Mouse (Mus musculus) MEL (cell line): ENCODE results near the gene Prr30.
"Not testable (repeated sequence)": the region's sequence is repeated elsewhere in the genome, so short reads cannot be mapped to it uniquely, and the experiment has no call there.

Source experiments
- BHLHE40 ChIP-seq: IDR thresholded peaks from 2 replicates; pipeline ENCODE4 v1.6.1; 2012; ENCODE audit warnings: low read depth, mild to moderate bottlenecking, inconsistent platforms, low read length, improper control_type of control experiment, borderline replicate concordance
- E2F4 ChIP-seq: IDR thresholded peaks from 2 replicates; pipeline ENCODE4 v1.6.1; 2011; ENCODE audit warnings: low read depth, low read length, improper control_type of control experiment, borderline replicate concordance
- MAFK ChIP-seq: IDR thresholded peaks from 2 replicates; pipeline ENCODE4 v1.6.1; 2011; ENCODE audit warnings: low read depth, mild to moderate bottlenecking, low read length, improper control_type of control experiment, borderline replicate concordance
- MAZ ChIP-seq: IDR thresholded peaks from 2 replicates; pipeline ENCODE4 v1.6.1; 2012; ENCODE audit warnings: low read depth, mild to moderate bottlenecking, inconsistent platforms, low read length, improper control_type of control experiment
- RAD21 ChIP-seq: IDR thresholded peaks from 2 replicates; pipeline ENCODE4 v1.6.1; 2011; ENCODE audit warnings: mild to moderate bottlenecking, low read depth, low read length, improper control_type of control experiment
- USF2 ChIP-seq, 2 experiments: IDR thresholded peaks; 2 replicates each; pipeline ENCODE4 v1.6.1; 2011 to 2012; ENCODE audit warnings: improper control_type of control experiment in 2 of 2, low read length in 2 of 2, borderline replicate concordance in 1 of 2, inconsistent platforms in 1 of 2, low read depth in 1 of 2, mild to moderate bottlenecking in 1 of 2; ENCODE audit not compliant: insufficient read depth in 1 of 2

- not testable (repeated sequence) for TF ChIP-seq USF2 (IDR thresholded peaks at IDR 0.05; ENCODE audit: borderline replicate concordance in 1 of 2, insufficient read depth in 1 of 2, low read depth in 1 of 2, low read length in 2 of 2); MAFK; E2F4; BHLHE40; RAD21; MAZ
Observed at GRCm38 (mm10) chr14:101244441-101244840, 44.3 kb upstream of the Prr30 start.
